Mouse (Mus musculus) bone marrow macrophage, adult 2 months (primary cell): ENCODE results near the gene Gm49318.

Experiments
- CTCF ChIP-seq: IDR thresholded peaks from 2 replicates; pipeline ENCODE4 v1.5.1; 2012; ENCODE audit warnings: low read depth, mild to moderate bottlenecking, low read length, moderate library complexity
- POLR2A ChIP-seq: IDR thresholded peaks from 2 replicates; pipeline ENCODE4 v1.6.1; 2012; ENCODE audit warnings: mild to moderate bottlenecking, low read depth, low read length, borderline replicate concordance

DNA sequence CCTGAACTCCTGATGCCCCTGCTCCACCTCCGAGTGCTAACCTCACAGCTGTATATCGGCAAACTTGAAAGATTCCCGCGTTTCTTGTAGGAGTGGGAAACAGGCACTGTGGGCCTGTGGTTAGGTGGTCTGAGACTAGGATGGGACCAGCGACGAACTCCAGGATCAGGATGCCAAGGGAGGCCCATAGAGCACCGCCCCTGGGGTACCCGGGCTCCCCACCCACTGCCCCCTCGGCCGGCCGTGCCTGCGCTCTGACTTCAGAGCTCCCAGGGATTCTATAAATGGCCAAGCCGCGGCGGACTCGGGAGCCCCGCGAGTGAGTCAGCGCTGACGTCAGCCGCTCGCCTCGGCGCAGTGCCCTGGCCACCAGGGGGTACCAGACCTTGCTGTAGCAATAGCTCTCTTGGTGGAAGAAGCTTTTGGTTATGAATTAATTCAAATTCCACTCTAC, 24.8 kb upstream of the Gm49318 start:
- TF ChIP-seq CTCF, result peak; percentile 60
- no peak for TF ChIP-seq POLR2A
